Mouse (Mus musculus) CH12.LX (cell line): ENCODE data around the gene Washc2.

ENCODE experiments used
- CTCF ChIP-seq, 2 experiments: IDR thresholded peaks in 1 of 2; conservative IDR thresholded peaks in 1 of 2; 2 replicates each; pipeline ENCODE4 v1.5.1; 2011 to 2012; ENCODE audit warnings: low read depth in 2 of 2, low read length in 2 of 2, improper control_type of control experiment in 1 of 2, inconsistent platforms in 1 of 2, mild to moderate bottlenecking in 1 of 2, moderate library complexity in 1 of 2
- EP300 ChIP-seq: IDR thresholded peaks from 2 replicates; pipeline ENCODE4 v1.6.1; 2011; ENCODE audit warnings: low read length, improper control_type of control experiment
- HCFC1 ChIP-seq: IDR thresholded peaks from 2 replicates; pipeline ENCODE4 v1.6.1; 2012; ENCODE audit warnings: low read depth, mild to moderate bottlenecking, inconsistent platforms, low read length, improper control_type of control experiment
- IRF4 ChIP-seq: IDR thresholded peaks from 2 replicates; pipeline ENCODE4 v1.6.1; 2014; ENCODE audit warnings: low read depth, mild to moderate bottlenecking, inconsistent platforms, low read length, improper control_type of control experiment
- JUND ChIP-seq: conservative IDR thresholded peaks from 2 replicates; pipeline ENCODE4 v1.6.1; 2011; ENCODE audit warnings: low read depth, low read length, improper control_type of control experiment
- PAX5 ChIP-seq: IDR thresholded peaks from 2 replicates; pipeline ENCODE4 v1.6.1; 2012; ENCODE audit warnings: low read length, inconsistent platforms, mixed read lengths
- TBP ChIP-seq: conservative IDR thresholded peaks from 2 replicates; pipeline ENCODE4 v1.6.1; 2011; ENCODE audit warnings: low read depth, low read length, improper control_type of control experiment
- TCF12 ChIP-seq: IDR thresholded peaks from 2 replicates; pipeline ENCODE4 v1.6.1; 2014; ENCODE audit warnings: low read depth, mild to moderate bottlenecking, inconsistent platforms, low read length, improper control_type of control experiment
- USF1 ChIP-seq: IDR thresholded peaks from 2 replicates; pipeline ENCODE4 v1.6.1; 2014; ENCODE audit warnings: low read depth, mild to moderate bottlenecking, inconsistent platforms, low read length, improper control_type of control experiment
- ZNF384 ChIP-seq: IDR thresholded peaks from 2 replicates; pipeline ENCODE4 v1.6.1; 2012; ENCODE audit warnings: low read depth, low read length, improper control_type of control experiment, inconsistent platforms

GRCm38 (mm10) chr6:116264836-116265235 is 57.0 kb downstream of the Washc2 start:
- TF ChIP-seq PAX5 (no peak), TBP (no peak), USF1 (no peak), EP300 (no peak), ZNF384 (no peak), JUND (no peak), IRF4 (no peak), TCF12 (no peak), HCFC1 (no peak), CTCF (conservative IDR thresholded peaks at IDR 0.05 in 1 of 2, IDR thresholded peaks at IDR 0.05 in 1 of 2; ENCODE audit: low read depth in 2 of 2, low read length in 2 of 2) (no peak)
